Comparison of ENCODE assay signal across 32 mouse cellular contexts in genomic region chr17:75705357-75705756, GRCm38 (mm10).
"Had no signal": no experiment of that assay in that cellular context is flagged by ENCODE, and none has a peak within 500 bp of the region (broad histone marks: within the 10 kb centered on the region; RNA-seq: fewer than 3 reads in every experiment).

No protein-coding gene starts in this region.

- H3K27me3 ChIP-seq: heart, embryonic 12.5 days; heart, embryonic 13.5 days; heart, embryonic 15.5 days; hindbrain, embryonic 12.5 days; hindbrain, embryonic 13.5 days; hindbrain, embryonic 15.5 days; intestine, embryonic 15.5 days had no signal

- DNase-seq: heart, adult 18-20 months; heart, adult 2 months; heart, postnatal 10 days; heart, postnatal 14 days; heart, postnatal 36 days; heart, postnatal 4 days; kidney, adult 2 months; kidney, adult 8-10 months; kidney, postnatal 14 days; kidney, postnatal 25 days; kidney, postnatal 36 days; kidney, postnatal 4 days; layer of hippocampus, adult 9-11 months; layer of hippocampus, postnatal 36 days had no signal

- H3K36me3 ChIP-seq: heart, embryonic 10.5 days; heart, embryonic 12.5 days; heart, embryonic 13.5 days; heart, embryonic 15.5 days; hindbrain, embryonic 10.5 days; hindbrain, embryonic 12.5 days; hindbrain, embryonic 13.5 days; hindbrain, embryonic 15.5 days; intestine, embryonic 15.5 days had no signal

- H3K4me1 ChIP-seq: heart, embryonic 10.5 days; heart, embryonic 12.5 days; heart, embryonic 13.5 days; heart, embryonic 15.5 days; hindbrain, embryonic 10.5 days; hindbrain, embryonic 12.5 days; hindbrain, embryonic 15.5 days; intestine, embryonic 15.5 days had no signal

- H3K4me2 ChIP-seq: heart, embryonic 11.5 days; heart, embryonic 12.5 days; heart, embryonic 13.5 days; heart, embryonic 15.5 days; hindbrain, embryonic 12.5 days; hindbrain, embryonic 13.5 days; hindbrain, embryonic 14.5 days; hindbrain, embryonic 15.5 days; intestine, embryonic 15.5 days had no signal

- ATAC-seq: hindbrain, embryonic 16.5 days; hindbrain, postnatal 0 days; inflammation-experienced regulatory T-cells, adult 6 months; intestine, embryonic 15.5 days; intestine, embryonic 16.5 days; intestine, postnatal 0 days had no signal

- H3K4me3 ChIP-seq: heart, adult 2 months; heart, embryonic 10.5 days; heart, embryonic 12.5 days; heart, embryonic 13.5 days; heart, embryonic 15.5 days; hindbrain, embryonic 10.5 days; hindbrain, embryonic 12.5 days; hindbrain, embryonic 13.5 days; hindbrain, embryonic 15.5 days; intestine, embryonic 15.5 days; layer of hippocampus, adult 2 months; left cerebral cortex, adult 2 months had no signal

- H3K9me3 ChIP-seq: heart, embryonic 10.5 days; heart, embryonic 12.5 days; heart, embryonic 13.5 days; heart, embryonic 15.5 days; hindbrain, embryonic 10.5 days; hindbrain, embryonic 12.5 days; hindbrain, embryonic 13.5 days; hindbrain, embryonic 15.5 days; intestine, embryonic 15.5 days had no signal

- H3K27ac ChIP-seq: heart, adult 2 months; heart, embryonic 10.5 days; heart, embryonic 13.5 days; heart, embryonic 15.5 days; hindbrain, embryonic 10.5 days; hindbrain, embryonic 12.5 days; hindbrain, embryonic 13.5 days; hindbrain, embryonic 14.5 days; hindbrain, embryonic 15.5 days; hindbrain, postnatal 0 days; intestine, embryonic 15.5 days; layer of hippocampus, adult 2 months; left cerebral cortex, adult 2 months had no signal

- H3K9ac ChIP-seq: heart, embryonic 12.5 days; heart, embryonic 13.5 days; heart, embryonic 15.5 days; hindbrain, embryonic 12.5 days; hindbrain, embryonic 13.5 days; hindbrain, embryonic 14.5 days; hindbrain, embryonic 15.5 days; intestine, embryonic 15.5 days had no signal
